8 mouse cellular contexts compared by ENCODE assay signal in the genomic region with DNA sequence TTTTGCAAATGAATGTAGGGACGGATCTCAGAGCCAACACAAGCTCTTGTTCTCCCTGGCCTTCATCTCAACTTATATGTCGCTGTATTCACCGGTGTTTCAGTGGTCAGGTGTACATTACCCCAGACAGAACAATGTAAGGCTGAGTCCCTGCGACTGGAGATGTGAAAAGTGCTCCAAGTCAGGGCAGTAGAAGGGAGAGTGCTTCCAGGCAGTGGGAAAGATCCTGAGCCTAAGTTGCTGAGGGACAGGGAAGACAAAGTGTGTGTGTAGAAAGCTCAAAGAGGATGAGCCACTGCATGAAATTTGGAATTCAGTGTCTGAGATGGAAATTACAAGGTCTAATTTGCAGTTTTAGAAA. TPM values are rescaled to one million over a fixed set of nuclear protein-coding genes. Genes with fewer than 3 reads are reported as not detected.
A peak's percentile ranks its signal among the peaks of the same experiment; 100 is the strongest.
DNase-seq lines count a peak whose midpoint lies in the region; ATAC-seq and TF ChIP-seq lines count a peak whose summit lies in the region.

No protein-coding gene starts in this region.

- ATAC-seq in kidney, embryonic 15.5 days (replicated peaks; ENCODE audit: low FRiP score): no peak
- no peak for ATAC-seq in hindbrain, embryonic 15.5 days (ENCODE audit: low FRiP score, low read depth)
- no peak for ATAC-seq in midbrain, embryonic 15.5 days (replicated peaks)
- ATAC-seq in megakaryocyte progenitor cell, adult 5-6 weeks (replicated peaks; ENCODE audit: poor library complexity): no peak

- H3K9ac ChIP-seq in kidney, embryonic 15.5 days: peak overlapping the region; percentile 89
- H3K9ac ChIP-seq in hindbrain, embryonic 15.5 days: peak overlapping the region; percentile 66
- peak overlapping the region; percentile 91 for H3K9ac ChIP-seq in midbrain, embryonic 15.5 days

- H3K4me3 ChIP-seq in kidney, embryonic 15.5 days (replicated peaks): peak overlapping the region; percentile 90
- H3K4me3 ChIP-seq in cortical plate, adult 2 months (ENCODE audit: insufficient read depth, low read length): peak overlapping the region; percentile 72
- peak overlapping the region; percentile 55 for H3K4me3 ChIP-seq in hindbrain, embryonic 15.5 days
- peak overlapping the region; percentile 93 for H3K4me3 ChIP-seq in midbrain, embryonic 15.5 days

- peak overlapping the region; percentile 88 for H3K27ac ChIP-seq in kidney, embryonic 15.5 days
- H3K27ac ChIP-seq in cortical plate, adult 2 months (ENCODE audit: insufficient read depth, low read length): peak overlapping the region; percentile 41; the same call in 1 of the 2 replicates
- H3K27ac ChIP-seq in hindbrain, embryonic 15.5 days (replicated peaks): peak overlapping the region; percentile 89
- H3K27ac ChIP-seq in midbrain, embryonic 15.5 days: peak overlapping the region; percentile 93

- TF ChIP-seq CTCF in cortical plate, adult 2 months (IDR thresholded peaks at IDR 0.05; ENCODE audit: extremely low read depth, insufficient read depth, low read length): no peak

- peaks cover 15% of the 10 kb centered on the region for H3K4me1 ChIP-seq in kidney, embryonic 15.5 days
- H3K4me1 ChIP-seq in cortical plate, adult 2 months (ENCODE audit: control insufficient read depth, insufficient read depth, low read length): peaks cover 2% of the 10 kb centered on the region
- peaks cover 30% of the 10 kb centered on the region for H3K4me1 ChIP-seq in hindbrain, embryonic 15.5 days (replicated peaks)
- H3K4me1 ChIP-seq in midbrain, embryonic 15.5 days: peaks cover 22% of the 10 kb centered on the region

- H3K27me3 ChIP-seq in kidney, embryonic 15.5 days: no peaks in the 10 kb centered on the region
- H3K27me3 ChIP-seq in hindbrain, embryonic 15.5 days: no peaks in the 10 kb centered on the region
- H3K27me3 ChIP-seq in midbrain, embryonic 15.5 days (replicated peaks): no peaks in the 10 kb centered on the region

- H3K36me3 ChIP-seq in kidney, embryonic 15.5 days: no peaks in the 10 kb centered on the region
- no peaks in the 10 kb centered on the region for H3K36me3 ChIP-seq in hindbrain, embryonic 15.5 days
- H3K36me3 ChIP-seq in midbrain, embryonic 15.5 days (replicated peaks): no peaks in the 10 kb centered on the region

- no peak for TF ChIP-seq POLR2A in cortical plate, adult 2 months (IDR thresholded peaks at IDR 0.05; ENCODE audit: extremely low read depth, insufficient read depth, low read length)

- H3K9me3 ChIP-seq in kidney, embryonic 15.5 days (replicated peaks): no peaks in the 10 kb centered on the region
- H3K9me3 ChIP-seq in hindbrain, embryonic 15.5 days: no peaks in the 10 kb centered on the region
- no peaks in the 10 kb centered on the region for H3K9me3 ChIP-seq in midbrain, embryonic 15.5 days

- H3K4me2 ChIP-seq in kidney, embryonic 15.5 days: peak overlapping the region; percentile 78
- peak overlapping the region; percentile 80 for H3K4me2 ChIP-seq in hindbrain, embryonic 15.5 days
- H3K4me2 ChIP-seq in midbrain, embryonic 15.5 days: peak overlapping the region; percentile 80

- DNase-seq in kidney, adult 18-20 months: no peak
- DNase-seq in gastrocnemius, postnatal 4 days (ENCODE audit: low spot score in 2 of 2): no peak
- no peak for DNase-seq in kidney, adult 11 months

- 2% methylated on average over 4 of the region's 4 CpGs for WGBS in kidney, embryonic 15.5 days
- WGBS in hindbrain, embryonic 15.5 days: 3% methylated on average over 4 of the region's 4 CpGs
- WGBS in midbrain, embryonic 15.5 days: 4% methylated on average over 4 of the region's 4 CpGs

RNA-seq across cellular contexts. Expression of a gene that starts 0.7 kb away (rescaled TPM):
- 89.4 and 89.9 TPM in 2 replicates for polyA plus RNA-seq in kidney, embryonic 15.5 days (2015; fragmentation: Nextera tagmentation; extraction: Ambion mirVana)
- 76.4 and 77.7 TPM in 2 replicates for polyA plus RNA-seq in cortical plate, adult 2 months (2012; rRNA removed)
- polyA plus RNA-seq in hindbrain, embryonic 15.5 days (2015; fragmentation: Nextera tagmentation; extraction: Ambion mirVana): 70.1 and 73.8 TPM in 2 replicates
- polyA plus RNA-seq in midbrain, embryonic 15.5 days (2015; fragmentation: Nextera tagmentation; extraction: Ambion mirVana): 74.5 and 84.6 TPM in 2 replicates
- 156 and 188 TPM in 2 replicates for total RNA-seq in megakaryocyte progenitor cell, adult 5-6 weeks (2015)
- total RNA-seq in megakaryocyte progenitor cell, adult 5-6 weeks (2017): 214 and 269 TPM in 2 replicates
- 10 to 100 TPM; 50.3 to 67.3 TPM for total RNA-seq in gastrocnemius, postnatal 4 days (2021)

RNA-seq across cellular contexts. Expression of a gene that starts 26.3 kb away (rescaled TPM):
- 189 and 206 TPM in 2 replicates for polyA plus RNA-seq in kidney, embryonic 15.5 days (2015; fragmentation: Nextera tagmentation; extraction: Ambion mirVana)
- polyA plus RNA-seq in cortical plate, adult 2 months (2012; rRNA removed): 38.6 and 38.9 TPM in 2 replicates
- polyA plus RNA-seq in hindbrain, embryonic 15.5 days (2015; fragmentation: Nextera tagmentation; extraction: Ambion mirVana): 119 and 130 TPM in 2 replicates
- polyA plus RNA-seq in midbrain, embryonic 15.5 days (2015; fragmentation: Nextera tagmentation; extraction: Ambion mirVana): 119 and 122 TPM in 2 replicates
- total RNA-seq in megakaryocyte progenitor cell, adult 5-6 weeks (2015): 297 and 301 TPM in 2 replicates
- 270 and 301 TPM in 2 replicates for total RNA-seq in megakaryocyte progenitor cell, adult 5-6 weeks (2017)
- total RNA-seq in gastrocnemius, postnatal 4 days (2021): 10 to 100 TPM; 65.5 to 69.5 TPM

RNA-seq across cellular contexts. Expression of a gene that starts 42.4 kb away (rescaled TPM):
- polyA plus RNA-seq in kidney, embryonic 15.5 days (2015; fragmentation: Nextera tagmentation; extraction: Ambion mirVana): 32.8 and 35.7 TPM in 2 replicates
- 24.2 and 25.2 TPM in 2 replicates for polyA plus RNA-seq in cortical plate, adult 2 months (2012; rRNA removed)
- polyA plus RNA-seq in hindbrain, embryonic 15.5 days (2015; fragmentation: Nextera tagmentation; extraction: Ambion mirVana): 30.4 and 32.6 TPM in 2 replicates
- polyA plus RNA-seq in midbrain, embryonic 15.5 days (2015; fragmentation: Nextera tagmentation; extraction: Ambion mirVana): 32.0 and 34.6 TPM in 2 replicates
- 50.0 and 55.9 TPM in 2 replicates for total RNA-seq in megakaryocyte progenitor cell, adult 5-6 weeks (2015)
- total RNA-seq in megakaryocyte progenitor cell, adult 5-6 weeks (2017): 36.1 and 39.0 TPM in 2 replicates
- 10 to 100 TPM; 21.0 to 24.6 TPM for total RNA-seq in gastrocnemius, postnatal 4 days (2021)

Comparison
In these comparisons a context has a peak if more than half of its experiments do, and no peak if none do; other contexts are left out.
1. H3K27ac ChIP-seq: peak in every context shown above with its lines; median percentile 93 in midbrain, embryonic 15.5 days; 89 in hindbrain, embryonic 15.5 days; 88 in kidney, embryonic 15.5 days; 41 in cortical plate, adult 2 months.